Mouse (Mus musculus) lung, postnatal 25 days (tissue): ENCODE measurements around the gene Lipi.

Source experiments
- DNase-seq: peaks from one replicate; pipeline ENCODE4 v3.0.0; 2022; ENCODE audit warnings: low spot score

The Lipi gene

GRCm38 (mm10) chr16:75585961-75586360 is at the start of gene Lipi:
Gene Lipi (minus strand): TSS chr16:75586061.
- no peak for DNase-seq

GRCm38 (mm10) chr16:75627862-75628261 is 42.0 kb upstream of the Lipi start:
- no peak for DNase-seq

GRCm38 (mm10) chr16:75617651-75618349 is 31.9 kb upstream of the Lipi start:
- DNase-seq: peak; percentile 18

GRCm38 (mm10) chr16:75612561-75612960 is 26.7 kb upstream of the Lipi start:
- DNase-seq: no peak

GRCm38 (mm10) chr16:75606415-75606814 is 20.6 kb upstream of the Lipi start:
- DNase-seq: no peak

- DNase-seq: no peak
Observed at GRCm38 (mm10) chr16:75593501-75594183, 7.8 kb upstream of the Lipi start.

GRCm38 (mm10) chr16:75592671-75593500 is 7.0 kb upstream of the Lipi start, which contains the start of gene Rbm11:
Gene Rbm11 (plus strand): TSS chr16:75592844.
- DNase-seq: peak; percentile 61

- no peak for DNase-seq
Observed at GRCm38 (mm10) chr16:75586466-75586865, 605 bp upstream of the Lipi start.

- DNase-seq: no peak
Observed at GRCm38 (mm10) chr16:75582279-75582678, 3.6 kb downstream of the Lipi start.

GRCm38 (mm10) chr16:75562910-75563309 is 23.0 kb downstream of the Lipi start:
- DNase-seq: no peak

- DNase-seq: no peak
Observed at GRCm38 (mm10) chr16:75545310-75545709, 40.6 kb downstream of the Lipi start.

- no peak for DNase-seq
Observed at GRCm38 (mm10) chr16:75537784-75538565, 47.9 kb downstream of the Lipi start.

GRCm38 (mm10) chr16:75531705-75532104 is 54.2 kb downstream of the Lipi start:
- DNase-seq: no peak

GRCm38 (mm10) chr16:75496568-75496967 is 89.3 kb downstream of the Lipi start:
- DNase-seq: no peak
